In the genomic region with DNA sequence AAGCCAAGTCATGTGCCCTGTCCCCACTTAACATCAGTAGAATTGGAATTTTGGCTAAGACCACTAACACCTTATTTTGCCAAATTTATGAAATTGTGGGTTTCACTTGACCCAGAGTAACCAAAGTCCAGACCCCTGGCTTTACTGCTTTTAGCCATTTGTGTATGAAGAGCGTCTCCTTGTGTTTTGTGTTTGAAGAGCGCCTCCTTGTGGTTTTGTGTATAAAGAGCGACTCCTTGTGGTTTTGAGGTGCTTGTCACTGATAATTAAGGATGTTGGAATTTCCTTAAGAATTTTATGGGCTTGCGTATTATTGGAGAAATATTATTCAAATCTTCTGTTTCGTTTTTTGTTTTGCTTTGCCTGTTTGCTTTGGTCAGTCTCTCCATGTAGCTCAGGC, we compare ENCODE assay signal across 8 mouse cellular contexts. TPM values are rescaled to one million over a fixed set of nuclear protein-coding genes. Genes with fewer than 3 reads are reported as not detected.
DNase-seq lines count a peak whose midpoint lies in the region; ATAC-seq and TF ChIP-seq lines count a peak whose summit lies in the region.

No protein-coding gene starts in this region.

- peak; percentile 53 to 73 for DNase-seq in cerebellum, postnatal 10 days
- no peak for DNase-seq in cerebellum, adult 11-12 months
- peak in 1 of 3 experiments; percentile 35 for DNase-seq in liver, embryonic 14.5 days (ENCODE audit: low read depth in 3 of 3, low spot score in 3 of 3)
- peak; percentile 79 for DNase-seq in embryo, embryonic 10.5 days (ENCODE audit: low spot score)
- DNase-seq in urinary bladder, postnatal 36 days (ENCODE audit: low spot score in 2 of 2) = no peak

- peak; percentile 64 for TF ChIP-seq CTCF in liver, embryonic 14.5 days (IDR thresholded peaks at IDR 0.05; ENCODE audit: low read depth)

- ATAC-seq in liver, embryonic 14.5 days (ENCODE audit: insufficient read depth) = no peak
- no peak for ATAC-seq in liver, embryonic 12.5 days
- peak; percentile 64 for ATAC-seq in megakaryocyte progenitor cell, adult 5-6 weeks (replicated peaks; ENCODE audit: poor library complexity)
- no peak for ATAC-seq in intestine, embryonic 15.5 days

- TF ChIP-seq EP300 in liver, embryonic 14.5 days (IDR thresholded peaks at IDR 0.05; ENCODE audit: low read depth) = no peak

- no peak overlapping the region for H3K27ac ChIP-seq in liver, embryonic 14.5 days
- no peak overlapping the region for H3K27ac ChIP-seq in liver, embryonic 12.5 days
- H3K27ac ChIP-seq in intestine, embryonic 15.5 days = no peak overlapping the region

- H3K4me1 ChIP-seq in liver, embryonic 14.5 days (replicated peaks; ENCODE audit: control insufficient read depth in 2 of 2, insufficient read depth in 2 of 2, low read length in 1 of 2) = peaks cover 0 to 1% of the 10 kb centered on the region in 2 experiments; a peak in 1 of 4 replicates
- peaks cover 3% of the 10 kb centered on the region; the same call in 1 of the 2 replicates for H3K4me1 ChIP-seq in liver, embryonic 12.5 days
- H3K4me1 ChIP-seq in intestine, embryonic 15.5 days (replicated peaks) = 0 out of 2 replicates have a peak, but pooled peaks cover 5% of the 10 kb centered on the region

- H3K4me2 ChIP-seq in liver, embryonic 14.5 days (ENCODE audit: low read depth) = no peak overlapping the region
- no peak overlapping the region for H3K4me2 ChIP-seq in liver, embryonic 12.5 days
- H3K4me2 ChIP-seq in intestine, embryonic 15.5 days (replicated peaks) = no peak overlapping the region

- H3K9ac ChIP-seq in liver, embryonic 14.5 days (replicated peaks) = no peak overlapping the region
- no peak overlapping the region for H3K9ac ChIP-seq in liver, embryonic 12.5 days
- no peak overlapping the region for H3K9ac ChIP-seq in intestine, embryonic 15.5 days

- 40% methylated on average over 5 of the region's 5 CpGs for WGBS in liver, embryonic 14.5 days (ENCODE audit: insufficient replicate concordance)
- 52% methylated on average over 5 of the region's 5 CpGs for WGBS in liver, embryonic 12.5 days (ENCODE audit: insufficient replicate concordance)
- WGBS in intestine, embryonic 15.5 days = 52% methylated on average over 5 of the region's 5 CpGs

- peaks cover 35% of the 10 kb centered on the region for H3K36me3 ChIP-seq in liver, embryonic 14.5 days (replicated peaks; ENCODE audit: control insufficient read depth, insufficient read depth, low read depth)
- H3K36me3 ChIP-seq in liver, embryonic 12.5 days = peaks cover 98% of the 10 kb centered on the region
- H3K36me3 ChIP-seq in intestine, embryonic 15.5 days = peaks cover 17% of the 10 kb centered on the region

- H3K9me3 ChIP-seq in liver, embryonic 14.5 days (ENCODE audit: control insufficient read depth, low read length) = no peaks in the 10 kb centered on the region
- no peaks in the 10 kb centered on the region for H3K9me3 ChIP-seq in liver, embryonic 12.5 days (replicated peaks)
- no peaks in the 10 kb centered on the region for H3K9me3 ChIP-seq in intestine, embryonic 15.5 days

- no peaks in the 10 kb centered on the region for H3K27me3 ChIP-seq in liver, embryonic 14.5 days (ENCODE audit: control insufficient read depth, insufficient read depth, low read length)
- H3K27me3 ChIP-seq in liver, embryonic 12.5 days (replicated peaks) = no peaks in the 10 kb centered on the region
- no peaks in the 10 kb centered on the region for H3K27me3 ChIP-seq in intestine, embryonic 15.5 days (replicated peaks)

- H3K4me3 ChIP-seq in liver, embryonic 14.5 days (ENCODE audit: insufficient read depth in 1 of 2, low read depth in 2 of 2, low read length in 2 of 2) = no peak overlapping the region
- no peak overlapping the region for H3K4me3 ChIP-seq in liver, embryonic 12.5 days
- H3K4me3 ChIP-seq in intestine, embryonic 15.5 days (replicated peaks) = no peak overlapping the region

RNA-seq across cellular contexts. Expression of a gene that starts 11.0 kb away (rescaled TPM):
- polyA plus RNA-seq in liver, embryonic 14.5 days (2012; rRNA removed) = 23.1 and 23.6 TPM in 2 replicates
- 31.5 and 32.0 TPM in 2 replicates for polyA plus RNA-seq in liver, embryonic 14.5 days (2014; fragmentation: Nextera tagmentation; extraction: Ambion mirVana)
- 51.5 and 55.2 TPM in 2 replicates for polyA plus RNA-seq in liver, embryonic 12.5 days (2016; fragmentation: Nextera tagmentation; extraction: Ambion mirVana)
- 63.7 and 65.0 TPM in 2 replicates for total RNA-seq in megakaryocyte progenitor cell, adult 5-6 weeks (2015)
- total RNA-seq in megakaryocyte progenitor cell, adult 5-6 weeks (2017) = 15.8 and 26.5 TPM in 2 replicates
- 93.6 and 94.2 TPM in 2 replicates for polyA plus RNA-seq in intestine, embryonic 15.5 days (2015; fragmentation: Nextera tagmentation; extraction: Ambion mirVana)

Comparison
In these comparisons a context has a peak if more than half of its experiments do, and no peak if none do; other contexts are left out.
1. DNase-seq: peak in cerebellum, postnatal 10 days (2 of 2) and embryo, embryonic 10.5 days (single experiment); none in cerebellum, adult 11-12 months (single experiment) and urinary bladder, postnatal 36 days (0 of 2).